Mouse (Mus musculus): ENCODE measurements around the gene Nt5dc2.

Nt5dc2 gene

GRCm38 (mm10) chr14:31169508-31169907 is 38.7 kb downstream of the Nt5dc2 start:
- DNase-seq = no peak

DNA sequence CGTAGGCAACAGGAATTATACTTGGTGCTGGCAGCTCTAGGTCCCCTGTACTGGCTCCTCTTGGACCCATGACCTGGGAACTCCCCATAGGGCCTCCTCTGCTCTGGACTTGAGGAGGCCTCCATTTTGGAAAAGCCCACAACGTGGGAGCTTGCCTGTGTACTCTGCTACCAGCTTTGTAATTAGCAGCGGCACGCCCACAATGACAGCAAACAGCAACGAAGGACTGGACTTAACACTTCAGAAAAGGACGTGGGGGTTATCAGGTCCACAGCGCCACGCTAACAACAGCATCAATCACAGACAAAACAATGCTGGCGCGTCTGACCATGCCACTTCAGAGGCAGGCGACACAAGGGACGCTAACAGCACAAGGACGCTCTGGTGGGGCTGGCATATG is 40.1 kb downstream of the Nt5dc2 start:
- DNase-seq = no peak

DNA sequence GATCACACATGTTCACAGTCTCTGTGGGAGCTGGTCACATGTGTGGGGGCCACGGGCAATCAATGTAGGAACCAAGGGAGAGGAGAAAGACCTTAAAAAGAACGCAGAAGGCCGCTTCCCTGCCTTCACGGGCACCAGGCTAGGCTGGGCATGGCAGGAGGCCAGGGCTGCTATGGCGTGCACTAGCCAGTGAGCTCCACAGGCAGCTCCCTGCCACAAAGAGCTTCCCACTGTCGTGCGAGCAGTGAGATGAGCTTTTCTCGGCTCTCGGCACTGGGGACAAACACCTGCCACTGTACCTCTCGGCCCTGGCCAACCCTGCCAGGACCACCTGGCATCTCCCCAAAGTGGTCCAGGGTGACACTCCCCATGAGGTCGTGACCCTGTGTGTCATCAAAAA is 40.5 kb downstream of the Nt5dc2 start:
- DNase-seq = peak; percentile 61

DNA sequence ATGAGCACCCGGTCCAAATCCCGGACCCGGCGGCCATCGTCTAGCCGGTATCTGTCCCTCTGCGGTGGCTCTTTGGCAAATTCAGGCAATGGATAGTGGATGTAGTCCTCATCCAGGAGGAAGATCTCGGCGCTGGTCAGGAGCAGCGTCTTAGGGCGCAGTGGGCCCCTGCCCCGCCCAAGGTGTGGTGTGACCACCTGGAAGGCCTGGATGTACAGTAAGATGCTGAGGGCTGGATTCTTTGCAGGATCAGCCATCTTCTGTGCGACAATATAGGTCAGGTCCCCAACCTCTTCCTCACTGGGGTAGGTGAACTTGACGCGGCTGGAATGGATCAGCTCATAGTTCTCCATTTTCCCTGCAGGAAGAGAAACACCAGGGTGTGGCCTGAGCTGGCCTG is 41.0 kb downstream of the Nt5dc2 start:
- DNase-seq = no peak

- no peak for DNase-seq
Measured at GRCm38 (mm10) chr14:31172781-31173455, 42.1 kb downstream of the Nt5dc2 start.

- DNase-seq = no peak
Measured at GRCm38 (mm10) chr14:31173537-31173936, 42.7 kb downstream of the Nt5dc2 start.

DNA sequence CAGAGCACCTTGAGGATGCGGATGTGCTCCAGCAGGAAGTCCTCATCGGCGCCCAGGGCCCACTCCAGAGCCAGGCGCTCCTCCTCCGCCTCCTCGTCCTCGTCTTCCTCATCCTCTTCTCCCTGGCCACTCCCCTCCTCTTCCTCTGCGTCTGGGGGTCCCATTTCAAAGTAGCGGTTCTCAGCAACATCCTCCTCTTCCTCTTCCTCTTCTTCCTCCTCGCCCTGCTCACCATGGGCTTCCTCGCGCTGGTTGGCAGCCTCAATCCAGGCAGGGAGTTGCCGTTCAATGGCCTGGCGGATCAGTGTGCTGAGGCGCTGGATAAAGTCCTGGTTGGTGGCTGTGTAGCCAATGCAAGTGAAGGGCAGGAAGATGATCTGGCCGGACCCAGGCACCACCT is 46.4 kb downstream of the Nt5dc2 start:
- DNase-seq = no peak

DNA sequence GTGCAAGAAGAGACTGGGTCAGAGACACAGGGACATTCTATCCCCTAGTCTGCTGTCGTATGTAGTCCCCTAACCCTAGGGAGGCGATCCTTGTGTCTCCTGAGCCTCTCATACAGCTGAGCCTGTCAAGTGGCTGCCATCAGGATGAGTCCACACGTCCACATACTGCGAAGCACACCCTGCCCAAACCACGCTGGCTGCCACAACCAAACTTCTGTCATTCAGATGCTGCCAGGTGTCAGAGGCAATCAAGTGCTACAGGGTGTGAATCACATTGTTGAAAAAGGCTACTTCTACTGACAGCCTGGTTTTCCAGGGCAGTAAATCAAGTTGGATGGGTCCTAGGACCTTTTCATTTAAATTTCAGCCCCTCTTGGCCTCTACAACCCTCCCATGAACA is 46.9 kb downstream of the Nt5dc2 start:
- no peak for DNase-seq

DNA sequence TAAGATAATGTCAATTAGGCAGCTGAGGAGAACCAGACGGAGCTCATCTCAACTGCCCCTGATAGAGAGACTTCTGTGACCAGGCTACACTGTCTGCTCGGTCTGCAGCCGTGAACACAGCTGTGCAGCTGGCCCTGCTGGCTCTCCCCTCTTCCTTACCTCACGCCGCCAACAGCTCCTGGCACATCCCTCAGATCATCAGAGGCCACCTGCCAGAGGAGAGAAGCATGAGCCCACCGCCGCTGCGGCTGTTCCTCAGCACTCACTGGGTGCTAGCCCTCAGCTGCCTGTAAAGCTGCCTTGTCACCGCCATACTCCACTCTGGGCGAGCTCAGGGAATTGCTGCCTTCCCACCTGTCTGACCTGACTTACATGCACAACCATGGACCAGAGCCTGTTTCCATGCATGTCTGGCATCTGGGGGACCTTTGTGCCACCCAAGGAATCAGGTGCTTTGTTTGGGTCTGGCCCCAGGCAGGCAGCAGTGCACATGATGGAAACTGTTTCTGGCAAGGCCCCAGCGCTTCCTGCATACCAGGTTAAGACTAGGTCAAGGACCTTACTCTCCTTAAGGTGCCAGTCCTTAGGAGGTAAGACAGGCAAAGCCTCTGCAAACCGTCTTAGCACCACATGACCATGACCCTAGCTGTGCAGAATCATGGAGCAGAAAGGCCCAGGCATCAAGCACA is 49.0 kb downstream of the Nt5dc2 start:
- no peak for DNase-seq

GRCm38 (mm10) chr14:31181512-31181911 is 50.7 kb downstream of the Nt5dc2 start:
- no peak for DNase-seq

- no peak for DNase-seq
Measured at GRCm38 (mm10) chr14:31182786-31183290, 52.0 kb downstream of the Nt5dc2 start.

DNA sequence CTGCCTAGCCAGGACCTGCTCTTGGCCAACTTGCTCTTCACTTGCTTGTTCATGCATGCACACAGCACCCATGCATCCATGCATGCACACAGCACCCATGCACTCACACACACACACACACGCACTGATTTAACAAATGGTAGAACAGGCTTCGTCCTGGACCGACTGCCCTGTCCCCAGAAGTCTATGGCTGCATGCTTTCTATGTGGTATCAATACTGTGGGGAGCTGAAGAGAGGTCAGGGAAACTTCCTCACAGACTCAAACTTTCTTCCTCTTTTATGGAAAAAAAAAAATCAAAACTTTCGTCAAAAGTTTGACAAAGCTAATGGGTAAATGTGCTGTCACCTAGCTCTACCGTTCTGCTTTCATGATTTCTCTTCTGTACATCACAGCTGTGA is 52.7 kb downstream of the Nt5dc2 start:
- no peak for DNase-seq

GRCm38 (mm10) chr14:31184195-31184594 is 53.3 kb downstream of the Nt5dc2 start:
- DNase-seq = no peak

DNA sequence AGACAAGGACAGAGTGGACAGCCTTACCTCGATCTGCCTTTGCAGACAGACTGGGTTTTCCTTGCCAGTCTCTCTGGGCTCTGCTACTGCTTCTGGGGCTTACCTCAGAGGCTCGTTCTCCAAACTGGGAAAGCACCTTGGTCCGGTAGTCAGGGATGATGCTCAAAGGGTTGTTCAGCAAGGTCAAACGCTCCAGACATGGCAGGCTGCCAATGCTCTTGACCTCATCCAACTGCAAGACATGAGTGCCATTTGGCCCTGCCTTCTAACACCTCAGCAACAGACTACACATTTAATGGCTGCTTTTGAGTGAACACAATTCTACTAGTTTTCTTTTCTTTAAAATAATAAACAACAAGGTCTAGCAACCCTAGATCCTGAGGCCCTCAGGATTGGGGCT is 55.8 kb downstream of the Nt5dc2 start:
- no peak for DNase-seq
